Mouse (Mus musculus) cerebellum, adult 2 months (tissue): ENCODE data around the gene Rdh14. TPM values are rescaled to one million over a fixed set of nuclear protein-coding genes. Genes with fewer than 3 reads are reported as not detected.

Experiments
- DNase-seq, 2 experiments: peaks; one replicate each; pipeline ENCODE4 v3.0.0; 2021
- H3K27ac ChIP-seq: fragments of 200-500 bp; 2 replicates; pipeline ENCODE4 v1.5.1; 2012; ENCODE audit warnings: low read length, control low read depth, inconsistent platforms; ENCODE audit not compliant: insufficient read depth
- H3K27me3 ChIP-seq: fragments of 200-500 bp; 2 replicates; pipeline ENCODE4 v1.6.1; 2012; ENCODE audit warnings: inconsistent platforms, mild to moderate bottlenecking, low read length, moderate library complexity; ENCODE audit not compliant: control insufficient read depth, insufficient read depth
- H3K4me1 ChIP-seq: fragments of 200-500 bp; 2 replicates; pipeline ENCODE4 v1.6.1; 2011; ENCODE audit warnings: low read length; ENCODE audit not compliant: control insufficient read depth, insufficient read depth
- H3K4me3 ChIP-seq: fragments of 200-500 bp; replicated peaks from 2 replicates; pipeline ENCODE3; 2011; ENCODE audit warnings: mild to moderate bottlenecking, low read depth, low read length, control low read depth; ENCODE audit not compliant: insufficient read depth
- CTCF ChIP-seq: fragments of 200-500 bp; IDR thresholded peaks from 2 replicates; pipeline ENCODE4 v1.5.1; 2011; ENCODE audit warnings: low read depth, mild to moderate bottlenecking, control low read depth, low read length, moderate library complexity, borderline replicate concordance; ENCODE audit not compliant: insufficient read depth
- POLR2A ChIP-seq: fragments of 200-500 bp; IDR thresholded peaks from 2 replicates; pipeline ENCODE4 v1.6.1; 2011; ENCODE audit warnings: low read length, control low read depth, borderline replicate concordance; ENCODE audit not compliant: insufficient read depth
- WGBS: fragments of 180-500 bp; shearing (Covaris S2); methylation state at CpG from one replicate; pipeline ENCODE4 v1.1.7; 2018; 5-methylcytosine and 5-hydroxymethylcytosine counted together
- polyA plus RNA-seq: library from polyadenylated mRNA; depleted of rRNA; stranded (reverse); fragments of >200 nt; gene quantifications from 2 replicates; pipeline ENCODE4 v1.2.3, GENCODE M21; 2012; rRNA removed

Gene Rdh14
- 38.4 and 39.9 TPM in 2 replicates for polyA plus RNA-seq

DNA sequence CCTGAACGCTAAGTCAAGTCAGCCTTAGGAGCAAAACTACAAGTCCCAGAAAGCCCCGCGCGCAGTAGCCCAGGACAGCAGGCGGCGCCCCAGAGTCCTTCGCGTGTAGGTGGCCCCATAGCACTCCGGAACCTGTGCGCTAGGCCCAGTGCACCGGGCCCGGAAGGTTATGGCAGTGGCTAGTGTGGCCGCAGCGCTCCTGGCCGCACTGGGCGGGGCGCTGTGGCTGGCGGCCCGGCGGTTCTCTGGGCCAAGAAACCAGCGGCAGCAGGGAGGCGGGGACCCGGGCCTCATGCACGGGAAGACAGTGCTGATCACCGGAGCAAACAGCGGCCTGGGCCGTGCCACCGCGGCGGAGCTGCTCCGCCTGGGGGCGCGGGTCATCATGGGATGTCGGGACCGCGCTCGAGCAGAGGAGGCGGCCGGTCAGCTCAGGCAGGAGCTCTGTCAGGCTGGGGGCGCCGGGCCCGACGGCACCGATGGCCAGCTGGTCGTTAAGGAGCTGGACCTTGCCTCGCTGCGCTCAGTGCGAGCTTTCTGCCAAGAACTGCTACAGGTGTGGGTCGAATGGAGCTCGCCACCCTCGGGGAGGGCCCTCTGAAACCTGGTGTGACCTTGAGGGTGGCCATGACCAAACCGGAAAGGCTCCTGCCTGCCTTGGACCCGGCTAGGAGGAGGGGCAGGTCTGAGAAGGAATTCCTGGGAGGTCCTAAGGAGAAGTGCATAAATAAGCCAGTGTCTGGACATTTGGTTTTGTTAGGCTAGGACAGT lies at the start of gene Rdh14:
Gene Rdh14 (plus strand): TSS at position 102 of the 771 bp plus-strand sequence.
- under 1% methylated on average over 53 of the region's 53 CpGs for WGBS
- DNase-seq, result peak; percentile 96 to 98
- Histone ChIP-seq H3K27me3 (no peaks in the 10 kb centered on the region), H3K4me3 (peak within 1 kb of the TSS; percentile 93), H3K4me1 (no peaks in the 10 kb centered on the region), H3K27ac (peak within 1 kb of the TSS; percentile 97)
- TF ChIP-seq POLR2A (peak; percentile 51; the same call in 1 of the 2 replicates), CTCF (peak; percentile 49; the same call in 1 of the 2 replicates)

DNA sequence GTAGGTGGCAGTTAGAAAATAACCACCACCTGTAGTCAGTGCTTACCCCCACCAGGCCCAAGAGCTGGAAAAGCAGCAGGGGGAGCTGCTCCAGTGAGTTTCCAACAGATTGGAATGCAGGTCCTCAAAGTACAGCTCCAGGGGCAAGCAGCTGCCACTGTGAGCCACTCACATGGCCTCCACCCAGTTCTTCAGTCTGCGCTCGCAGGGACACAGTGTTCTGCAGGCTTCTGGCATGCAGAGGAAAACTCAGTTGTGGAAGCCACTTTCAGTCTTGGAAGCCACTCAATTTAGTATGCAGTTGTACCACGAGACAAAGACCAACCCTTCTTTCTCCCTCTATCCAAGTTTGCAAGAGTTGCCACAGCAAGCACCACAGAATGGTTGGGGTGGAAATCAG lies 39.9 kb upstream of the Rdh14 start:
- H3K4me3 ChIP-seq, result no peak overlapping the region
- no peak overlapping the region for H3K27ac ChIP-seq
- 36% methylated on average over 3 of the region's 3 CpGs for WGBS
- DNase-seq, result peak in 1 of 2 experiments; percentile 9
- no peak for TF ChIP-seq POLR2A
- no peak for TF ChIP-seq CTCF
- no peaks in the 10 kb centered on the region for H3K27me3 ChIP-seq
- H3K4me1 ChIP-seq, result no peaks in the 10 kb centered on the region

DNA sequence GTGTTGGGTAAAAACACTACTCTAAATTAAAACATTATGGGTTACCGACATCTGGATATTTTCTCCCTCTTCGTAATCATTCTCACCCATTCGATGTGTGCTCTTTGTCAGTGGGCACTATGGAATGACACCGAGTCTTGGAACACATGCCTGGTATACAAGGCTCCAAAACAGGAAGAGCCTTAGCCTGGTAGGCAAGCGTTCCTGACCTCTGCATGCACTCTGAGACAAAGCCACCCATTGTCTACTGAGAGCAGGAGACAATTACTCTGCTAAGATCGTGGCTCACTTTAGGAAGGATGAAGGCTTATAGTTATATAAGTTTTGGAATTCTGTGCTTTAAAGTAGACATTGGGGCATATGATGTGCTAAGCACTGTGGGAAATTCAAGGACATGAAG lies 32.8 kb upstream of the Rdh14 start:
- Histone ChIP-seq H3K27me3 (no peaks in the 10 kb centered on the region), H3K4me3 (no peak overlapping the region), H3K27ac (no peak overlapping the region), H3K4me1 (no peaks in the 10 kb centered on the region)
- DNase-seq, result no peak
- no peak for TF ChIP-seq CTCF
- WGBS, result 74% methylated on average over 6 of the region's 6 CpGs

DNA sequence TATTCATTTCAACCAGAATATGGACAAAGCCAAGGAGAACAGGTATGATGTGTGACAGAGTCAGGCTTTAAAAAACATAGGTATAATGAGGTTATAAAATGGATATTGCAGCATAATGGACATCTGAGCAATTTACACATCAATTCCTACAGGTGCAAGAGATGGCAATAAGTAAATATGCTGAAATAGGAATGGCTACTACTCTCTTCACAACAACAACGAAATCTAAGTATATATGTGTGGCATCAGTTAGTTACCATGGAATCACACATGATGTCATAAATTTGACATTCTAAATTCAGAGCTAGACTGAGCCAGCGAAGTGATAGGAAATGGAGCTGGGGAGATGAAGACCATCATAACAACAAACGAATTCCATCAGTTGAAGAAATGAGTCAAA lies 20.9 kb upstream of the Rdh14 start, which contains the start of gene Nt5c1b:
Gene Nt5c1b (plus strand): TSS at position 301 of the 400 bp plus-strand sequence.
- Histone ChIP-seq H3K4me1 (no peaks in the 10 kb centered on the region), H3K27ac (no peak within 1 kb of the TSS), H3K27me3 (no peaks in the 10 kb centered on the region), H3K4me3 (no peak within 1 kb of the TSS)
- DNase-seq, result no peak
- WGBS, result 71% methylated on average over 3 of the region's 3 CpGs
- TF ChIP-seq POLR2A, result no peak
- TF ChIP-seq CTCF, result no peak

DNA sequence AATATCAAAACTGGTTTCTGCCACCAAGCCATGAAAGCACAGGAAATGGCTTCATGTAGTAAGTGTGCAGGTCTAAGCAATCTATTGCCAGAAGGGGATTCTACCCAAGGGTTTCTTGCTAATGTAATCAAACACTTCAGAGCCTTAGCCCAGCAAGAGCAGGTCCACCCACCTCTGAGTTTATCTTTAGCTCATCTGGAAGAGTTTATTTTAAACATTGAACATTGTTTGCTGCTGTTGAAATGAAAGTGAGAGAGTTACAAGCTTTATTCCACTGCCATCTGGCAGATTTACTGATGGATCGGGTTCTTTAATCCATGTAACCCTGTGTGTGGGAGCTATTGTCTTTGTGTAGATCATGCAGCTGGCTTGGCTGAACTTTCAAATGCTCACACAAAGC lies 10.2 kb downstream of the Rdh14 start:
- TF ChIP-seq CTCF, result no peak
- TF ChIP-seq POLR2A, result no peak
- WGBS, result 65% methylated on average over 1 of the region's 1 CpGs
- Histone ChIP-seq H3K27ac (no peak overlapping the region), H3K4me3 (no peak overlapping the region), H3K4me1 (no peaks in the 10 kb centered on the region), H3K27me3 (no peaks in the 10 kb centered on the region)
- DNase-seq, result no peak

DNA sequence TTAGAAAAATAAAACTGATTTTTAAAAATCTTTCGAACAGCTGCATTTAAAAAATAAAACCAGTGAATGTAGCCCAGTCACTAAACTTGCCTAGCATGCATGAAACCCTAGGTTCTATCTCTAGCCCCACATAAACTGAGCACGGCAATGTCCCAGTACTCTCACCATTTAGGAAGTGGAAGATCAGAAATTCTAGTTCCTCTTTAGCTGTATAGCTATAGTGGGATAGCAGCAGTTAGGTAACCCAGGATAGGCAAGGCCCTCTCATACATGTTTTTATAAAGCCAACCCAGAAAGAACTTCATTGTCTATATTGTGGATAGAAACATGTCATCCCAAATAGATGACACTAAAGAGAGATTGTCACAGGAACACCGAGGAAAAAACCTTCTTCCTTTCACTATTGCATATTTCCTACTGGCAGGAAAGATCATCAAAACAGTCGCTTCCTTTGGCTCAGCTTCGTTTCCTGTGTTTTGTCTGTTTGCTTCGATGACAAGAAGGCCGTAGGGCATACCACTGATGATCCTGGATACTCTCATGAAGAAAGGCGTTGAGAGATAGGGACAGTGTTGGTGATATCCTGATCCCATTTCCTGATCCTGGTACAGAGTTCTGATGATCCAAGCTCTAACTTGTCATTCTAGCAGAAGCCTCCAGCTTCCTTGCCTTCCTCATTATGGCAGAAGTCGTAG lies 12.0 kb downstream of the Rdh14 start:
- Histone ChIP-seq H3K27ac (no peak overlapping the region), H3K4me3 (no peak overlapping the region), H3K4me1 (no peaks in the 10 kb centered on the region), H3K27me3 (no peaks in the 10 kb centered on the region)
- 90% methylated on average over 9 of the region's 9 CpGs for WGBS
- no peak for DNase-seq
- TF ChIP-seq CTCF (no peak), POLR2A (no peak)

DNA sequence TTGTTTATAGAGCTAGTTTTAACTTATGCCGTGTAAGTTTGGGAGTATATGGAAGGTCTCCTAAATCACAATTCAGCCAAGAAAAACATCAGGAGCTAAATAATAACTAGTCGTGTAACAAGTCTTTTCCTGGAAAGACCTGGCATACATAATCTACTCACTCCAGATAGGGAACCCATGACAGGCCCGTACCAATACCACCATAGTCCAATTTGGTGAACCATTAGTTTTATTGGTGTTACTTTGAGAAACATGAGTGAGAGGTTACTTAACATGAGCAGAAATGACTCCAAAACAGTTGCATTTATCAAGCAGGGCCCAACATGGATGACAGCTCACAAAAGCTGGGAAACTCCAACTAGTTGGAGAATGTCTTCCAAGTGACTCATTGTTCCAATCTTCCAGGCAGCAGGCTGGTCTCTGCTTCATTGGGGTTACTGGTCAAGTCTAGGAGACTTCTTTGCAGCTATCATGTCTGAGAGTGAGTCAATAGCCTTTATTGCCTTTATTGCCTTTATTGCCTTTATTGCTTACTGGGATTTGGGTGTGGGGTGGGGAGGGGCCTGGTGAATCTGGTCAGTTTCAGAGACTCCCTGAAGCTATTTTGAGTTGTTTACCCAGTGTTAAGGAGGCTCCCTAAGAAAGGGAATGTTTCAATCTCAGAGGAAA lies 20.1 kb downstream of the Rdh14 start:
- Histone ChIP-seq H3K27ac (no peak overlapping the region), H3K4me1 (no peaks in the 10 kb centered on the region), H3K4me3 (no peak overlapping the region), H3K27me3 (no peaks in the 10 kb centered on the region; the same call in 1 of the 2 replicates)
- DNase-seq, result no peak
- TF ChIP-seq CTCF (no peak), POLR2A (no peak)
- WGBS, result 88% methylated on average over 3 of the region's 3 CpGs
